Mouse (Mus musculus) B cell, adult 2 months (primary cell): Measurements from ENCODE around the gene Actr3b.
"Not testable (repeated sequence)": the region's sequence is repeated elsewhere in the genome, so short reads cannot be mapped to it uniquely, and the experiment has no call there.

ENCODE experiments used
- DNase-seq, 2 experiments: peaks; one replicate each; pipeline ENCODE4 v3.0.0; 2022

The Actr3b gene

GRCm38 (mm10) chr5:25759460-25760409, at the start of gene Actr3b:
Gene Actr3b (plus strand): TSS chr5:25759997.
- DNase-seq, result peak; percentile 85

- peak; percentile 42 to 56 for DNase-seq
These were observed 46.6 kb upstream of the Actr3b start for GRCm38 (mm10) chr5:25713001-25713706.

- DNase-seq, result no peak
These were observed 40.4 kb upstream of the Actr3b start for GRCm38 (mm10) chr5:25719390-25719789.

- no peak for DNase-seq
These were observed 36.8 kb upstream of the Actr3b start for GRCm38 (mm10) chr5:25723016-25723415.

GRCm38 (mm10) chr5:25724134-25724675, 35.6 kb upstream of the Actr3b start:
- DNase-seq, result no peak

GRCm38 (mm10) chr5:25734318-25734717, 25.5 kb upstream of the Actr3b start:
- peak; percentile 49 to 56 for DNase-seq

GRCm38 (mm10) chr5:25735861-25736260, 23.9 kb upstream of the Actr3b start:
- no peak for DNase-seq

- no peak for DNase-seq
These were observed 21.3 kb upstream of the Actr3b start for GRCm38 (mm10) chr5:25738448-25738847.

GRCm38 (mm10) chr5:25738902-25739301, 20.9 kb upstream of the Actr3b start:
- DNase-seq, result not testable (repeated sequence)

GRCm38 (mm10) chr5:25747904-25748303, 11.9 kb upstream of the Actr3b start:
- no peak for DNase-seq

- no peak for DNase-seq
These were observed 11.2 kb upstream of the Actr3b start for GRCm38 (mm10) chr5:25748613-25749012.

- no peak for DNase-seq
These were observed 8.2 kb upstream of the Actr3b start for GRCm38 (mm10) chr5:25751552-25751951.

- no peak for DNase-seq
These were observed 6.9 kb upstream of the Actr3b start for GRCm38 (mm10) chr5:25752862-25753261.

- DNase-seq, result no peak
These were observed 6.1 kb upstream of the Actr3b start for GRCm38 (mm10) chr5:25753556-25754235.

GRCm38 (mm10) chr5:25754236-25754766, 5.5 kb upstream of the Actr3b start:
- DNase-seq, result no peak

GRCm38 (mm10) chr5:25760410-25760832, 624 bp downstream of the Actr3b start:
- peak; percentile 62 to 69 for DNase-seq

- DNase-seq, result peak in 1 of 2 experiments; percentile 2
These were observed 1.1 kb downstream of the Actr3b start for GRCm38 (mm10) chr5:25760871-25761270.

- DNase-seq, result peak; percentile 16 to 32
These were observed 2.1 kb downstream of the Actr3b start for GRCm38 (mm10) chr5:25761850-25762249.

GRCm38 (mm10) chr5:25769006-25769405, 9.2 kb downstream of the Actr3b start:
- no peak for DNase-seq

GRCm38 (mm10) chr5:25769406-25769805, 9.6 kb downstream of the Actr3b start:
- no peak for DNase-seq

- DNase-seq, result no peak
These were observed 12.7 kb downstream of the Actr3b start for GRCm38 (mm10) chr5:25772456-25772855.
